Mouse (Mus musculus) heart, postnatal 36 days (tissue): ENCODE results near the gene Inpp4a. TPM values are rescaled to one million over a fixed set of nuclear protein-coding genes. Genes with fewer than 3 reads are reported as not detected.

ENCODE experiments used
- total RNA-seq, 2 experiments: library from RNA; stranded (reverse); gene quantifications; 2 replicates each; pipeline ENCODE4 v1.2.3; 2021

Inpp4a gene
- total RNA-seq, 2 experiments from 2014 or later: 17.0 to 19.8 TPM

Other genes starting within 250 kb of the Inpp4a start
- gene Cnga3, start 85.4 kb upstream of the Inpp4a start, total RNA-seq: under 1 TPM; 0.86 to 0.87 TPM
- gene Coa5, start 130.2 kb downstream of the Inpp4a start, total RNA-seq: 100 to 1,000 TPM in 1 of 2 experiments, 10 to 100 TPM in 1; 88.1 to 111 TPM
- 10 to 100 TPM; 29.5 to 30.3 TPM for gene Unc50, start 130.3 kb downstream of the Inpp4a start, total RNA-seq
- gene Mgat4a, start 241.2 kb downstream of the Inpp4a start, total RNA-seq: 10 to 100 TPM; 11.2 to 13.4 TPM